Mouse (Mus musculus): ENCODE measurements around the gene Gsc2.

Gene Gsc2

DNA sequence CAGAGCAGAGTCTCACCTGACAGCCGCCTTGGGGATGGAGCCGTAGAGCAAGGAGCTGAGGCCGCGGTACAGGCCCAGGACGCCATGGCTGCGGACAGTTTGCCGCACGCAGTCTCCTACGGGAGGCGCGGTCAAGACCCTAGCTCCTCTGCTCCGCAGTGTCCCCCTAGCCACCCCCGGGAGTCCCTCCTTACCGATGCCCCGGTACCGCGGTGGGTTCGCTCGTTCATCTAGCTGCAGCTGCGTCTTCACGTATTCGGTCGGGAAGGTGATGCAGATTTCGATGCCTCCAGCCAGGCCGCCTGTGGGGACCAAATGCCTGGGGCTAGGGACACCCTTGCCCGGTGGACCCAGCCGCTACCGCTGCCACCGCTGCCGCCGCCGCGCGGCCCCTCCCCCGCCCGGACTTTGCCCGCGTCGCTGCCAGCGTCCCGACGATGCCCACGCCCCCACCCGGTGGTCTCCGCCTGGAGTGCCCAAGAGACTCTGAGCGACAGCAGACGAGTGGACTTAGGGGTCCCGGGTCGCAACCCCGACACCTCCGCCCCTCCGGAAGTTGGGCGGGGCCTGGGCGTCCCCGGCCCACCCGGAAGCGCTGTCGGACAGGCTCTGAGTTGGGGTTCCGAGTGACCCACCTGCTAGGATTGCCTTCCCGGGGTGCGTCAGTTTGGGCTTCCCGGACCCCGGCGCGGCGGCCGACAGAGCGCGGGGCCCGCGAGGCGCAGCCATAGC lies 12.7 kb upstream of the Gsc2 start:
- no peak for DNase-seq (ENCODE audit: low read depth, low spot score)

- DNase-seq (ENCODE audit: low read depth, low spot score): no peak
Observed at GRCm38 (mm10) chr16:17922163-17922538, 7.3 kb upstream of the Gsc2 start.

- peak; percentile 97 for DNase-seq (ENCODE audit: low read depth, low spot score)
Observed at GRCm38 (mm10) chr16:17921325-17922162, 6.7 kb upstream of the Gsc2 start.

GRCm38 (mm10) chr16:17920586-17920985 lies 5.7 kb upstream of the Gsc2 start:
- DNase-seq (ENCODE audit: low read depth, low spot score): no peak

DNA sequence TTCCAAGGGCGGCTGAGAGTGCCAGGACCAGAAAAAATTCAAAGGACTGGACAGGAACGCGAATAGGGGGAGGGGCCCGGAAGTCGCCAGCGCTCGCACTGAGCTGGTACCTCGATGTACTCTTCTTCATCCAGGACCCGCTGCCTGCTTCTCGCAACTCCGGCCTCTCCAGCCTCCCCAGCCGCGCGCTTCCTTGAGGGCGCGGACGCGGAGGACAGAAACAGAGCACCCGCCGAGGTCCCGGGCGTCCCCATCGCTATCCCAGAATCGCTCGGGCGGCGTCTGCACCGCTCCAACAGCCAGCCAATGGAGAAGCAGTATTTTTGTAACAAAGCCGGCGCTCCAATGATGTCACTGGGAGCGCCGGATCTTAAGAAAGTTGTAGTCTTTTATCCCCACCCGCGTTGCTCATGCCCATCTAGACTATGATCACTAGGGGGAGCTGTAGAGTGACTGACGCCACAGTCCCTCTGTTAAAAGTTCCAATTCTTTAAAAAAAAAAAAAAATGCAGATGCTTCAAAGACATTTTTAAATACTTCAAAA lies 3.7 kb downstream of the Gsc2 start, which contains the start of gene Ess2:
Ess2 (minus strand) TSS at position 297 of the 544 bp plus-strand sequence.
- DNase-seq (ENCODE audit: low read depth, low spot score): peak; percentile 98

DNA sequence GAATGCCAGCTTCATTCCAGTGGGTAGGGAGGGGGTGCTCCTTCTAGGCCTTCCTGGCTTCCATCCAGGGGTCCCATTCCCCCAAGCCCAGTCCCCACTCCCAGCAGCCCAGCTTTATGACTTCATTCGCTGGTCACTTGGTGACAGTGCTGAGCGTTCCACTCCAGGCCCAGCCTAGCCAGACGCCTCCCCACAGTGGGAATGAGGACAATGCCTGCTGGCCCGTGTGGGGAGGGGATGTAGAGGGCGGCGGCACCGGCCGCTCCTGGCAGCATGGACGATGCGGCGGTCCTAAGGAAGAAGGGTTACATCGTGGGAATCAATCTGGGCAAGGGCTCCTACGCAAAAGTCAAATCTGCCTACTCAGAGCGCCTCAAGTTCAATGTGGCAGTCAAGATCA lies 16.4 kb downstream of the Gsc2 start, which contains the start of the genes Dgcr2 and Tssk2:
Dgcr2 (minus strand) TSS at position 101 of the 400 bp plus-strand sequence.
Tssk2 (plus strand) TSS at position 176 of the 400 bp plus-strand sequence.
- no peak for DNase-seq (ENCODE audit: low read depth, low spot score)

GRCm38 (mm10) chr16:17896091-17896490 lies 18.8 kb downstream of the Gsc2 start:
- no peak for DNase-seq (ENCODE audit: low read depth, low spot score)

DNA sequence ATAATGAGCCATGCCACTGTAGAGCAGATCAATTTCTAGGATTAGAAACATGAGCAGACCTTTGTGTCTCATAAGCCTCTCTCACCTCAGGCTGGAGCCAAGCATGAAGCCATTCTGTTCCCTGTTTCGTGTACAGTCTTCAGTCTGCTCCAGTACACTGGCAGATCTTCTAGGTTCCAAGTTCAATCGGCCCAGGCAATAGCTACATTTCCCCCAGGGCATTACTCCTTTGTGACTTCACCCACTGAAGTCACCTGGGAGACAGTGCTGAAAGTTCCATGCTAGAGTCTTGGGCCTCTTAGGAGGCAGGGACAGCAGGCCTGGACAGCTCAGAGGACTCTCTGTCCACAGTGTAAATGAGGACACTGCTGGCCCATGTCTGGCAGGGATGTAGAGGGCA lies 20.9 kb downstream of the Gsc2 start, which contains the start of gene Tssk1:
Tssk1 (plus strand) TSS at position 301 of the 400 bp plus-strand sequence.
- no peak for DNase-seq (ENCODE audit: low read depth, low spot score)

- DNase-seq (ENCODE audit: low read depth, low spot score): no peak
Observed at GRCm38 (mm10) chr16:17892606-17893005, 22.3 kb downstream of the Gsc2 start.

GRCm38 (mm10) chr16:17891567-17891959 lies 23.3 kb downstream of the Gsc2 start, which contains the start of gene Gm20518:
Gm20518 (minus strand) TSS chr16:17891671.
- peak; percentile 92 for DNase-seq (ENCODE audit: low read depth, low spot score)

GRCm38 (mm10) chr16:17890917-17891566 lies 23.8 kb downstream of the Gsc2 start:
- DNase-seq (ENCODE audit: low read depth, low spot score): no peak

DNA sequence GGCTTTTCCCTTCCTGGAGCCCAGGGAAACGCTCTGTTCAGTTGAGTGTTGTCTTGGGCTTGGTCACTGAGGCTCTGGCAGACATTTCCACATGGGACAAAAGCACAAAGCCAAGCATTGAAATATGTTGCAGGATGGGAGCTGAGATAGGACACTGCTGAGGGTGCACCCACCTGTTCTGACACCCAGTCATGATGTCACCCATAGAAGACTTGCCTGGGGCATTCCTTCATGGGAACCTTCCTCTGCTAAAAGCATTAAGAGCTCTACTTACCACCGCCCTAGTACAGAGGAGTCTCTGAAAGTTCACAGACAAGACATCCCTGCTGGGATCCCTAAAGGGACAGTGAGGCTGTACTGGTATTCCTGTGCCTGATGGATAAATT lies 24.5 kb downstream of the Gsc2 start:
- DNase-seq (ENCODE audit: low read depth, low spot score): no peak

DNA sequence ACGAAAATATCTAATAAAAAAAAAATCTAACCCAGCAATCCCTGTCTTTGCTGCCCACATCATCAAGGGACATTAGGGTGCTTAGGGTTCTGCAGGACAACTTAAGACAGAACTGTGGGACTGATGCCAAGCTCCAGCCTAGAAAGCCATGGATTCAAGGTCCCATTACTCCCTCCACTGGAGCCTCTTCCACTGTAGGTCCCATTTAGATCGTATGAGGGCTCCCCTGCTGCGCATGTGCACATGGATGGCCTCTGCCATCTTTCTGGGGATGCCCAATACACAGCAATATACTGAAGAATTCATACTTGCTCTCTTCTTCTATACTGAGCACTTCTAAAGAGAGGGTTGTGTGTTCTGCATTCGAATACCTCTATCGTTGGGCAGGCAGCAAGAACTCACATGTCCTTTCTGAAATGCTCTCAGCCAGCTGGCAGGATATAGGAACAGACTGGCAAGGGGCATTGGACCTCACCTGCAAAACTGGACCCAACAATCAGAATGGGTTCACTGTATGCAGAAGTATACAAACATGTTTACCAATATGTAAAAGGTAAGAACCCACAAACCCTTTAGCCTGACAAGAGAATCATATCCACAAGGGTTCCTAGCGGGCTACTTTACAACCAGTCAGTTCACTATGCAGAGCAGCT lies 25.0 kb downstream of the Gsc2 start:
- DNase-seq (ENCODE audit: low read depth, low spot score): no peak

- no peak for DNase-seq (ENCODE audit: low read depth, low spot score)
Observed at GRCm38 (mm10) chr16:17884116-17884515, 30.7 kb downstream of the Gsc2 start.

- DNase-seq (ENCODE audit: low read depth, low spot score): no peak
Observed at GRCm38 (mm10) chr16:17882196-17882595, 32.7 kb downstream of the Gsc2 start.

- DNase-seq (ENCODE audit: low read depth, low spot score): peak; percentile 50
Observed at GRCm38 (mm10) chr16:17879571-17879970, 35.3 kb downstream of the Gsc2 start.

DNA sequence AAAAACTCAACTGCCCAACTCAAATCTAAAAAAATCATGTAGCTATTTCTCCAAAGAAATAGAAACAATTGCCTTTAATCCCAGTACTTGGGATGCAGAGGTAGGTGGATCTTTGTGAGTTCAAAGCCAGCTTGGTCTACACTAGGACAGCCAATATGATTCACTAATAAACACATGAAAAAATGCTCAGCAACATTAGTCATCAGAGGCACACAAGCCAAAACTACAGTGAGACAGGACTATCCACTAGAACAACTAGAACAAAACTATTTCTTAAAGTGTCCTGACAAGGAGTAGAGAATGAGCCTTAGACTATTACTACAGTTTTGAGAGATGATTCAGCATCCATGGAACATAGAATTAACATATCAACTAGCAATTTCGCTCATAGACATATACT lies 38.8 kb downstream of the Gsc2 start:
- DNase-seq (ENCODE audit: low read depth, low spot score): no peak

GRCm38 (mm10) chr16:17875174-17875573 lies 39.7 kb downstream of the Gsc2 start:
- DNase-seq (ENCODE audit: low read depth, low spot score): no peak

- DNase-seq (ENCODE audit: low read depth, low spot score): no peak
Observed at GRCm38 (mm10) chr16:17872995-17873394, 41.9 kb downstream of the Gsc2 start.

GRCm38 (mm10) chr16:17871248-17871647 lies 43.6 kb downstream of the Gsc2 start:
- no peak for DNase-seq (ENCODE audit: low read depth, low spot score)

DNA sequence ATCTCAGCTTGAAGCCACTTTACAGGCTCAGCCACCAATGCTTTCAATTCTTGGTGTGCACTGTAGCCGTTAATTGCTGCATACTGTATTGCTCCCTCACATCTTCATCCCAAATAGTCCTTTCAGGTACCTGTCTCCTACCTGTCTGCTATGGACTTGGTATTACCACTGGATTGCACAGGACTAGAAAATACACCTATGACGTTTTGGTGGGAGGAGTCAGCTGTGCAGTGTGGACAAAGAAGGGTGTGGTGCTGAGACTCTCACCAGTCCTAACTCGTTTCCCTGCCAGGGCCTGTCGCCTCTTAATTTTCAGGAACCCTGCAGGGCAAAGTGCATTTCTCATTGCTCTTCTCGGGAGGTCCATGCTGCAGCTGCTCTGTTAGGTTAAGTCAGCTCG lies 49.1 kb downstream of the Gsc2 start:
- DNase-seq (ENCODE audit: low read depth, low spot score): no peak
